Mouse (Mus musculus) ES-E14 (cell line): ENCODE measurements around the gene Zbtb40.

ENCODE experiments used
- CHD2 ChIP-seq: IDR thresholded peaks from 2 replicates; pipeline ENCODE4 v1.6.1; 2014; ENCODE audit warnings: mild to moderate bottlenecking, low read depth, low read length, inconsistent platforms
- HCFC1 ChIP-seq: IDR thresholded peaks from 2 replicates; pipeline ENCODE4 v1.6.1; 2012; ENCODE audit warnings: low read length, inconsistent platforms, borderline replicate concordance; ENCODE audit not compliant: insufficient read depth
- MAFK ChIP-seq: IDR thresholded peaks from 2 replicates; pipeline ENCODE4 v1.6.1; 2014; ENCODE audit warnings: mild to moderate bottlenecking, low read depth, low read length, inconsistent platforms; ENCODE audit not compliant: insufficient read depth
- ZC3H11A ChIP-seq: IDR thresholded peaks from 2 replicates; pipeline ENCODE4 v1.6.1; 2012; ENCODE audit warnings: low read depth, mild to moderate bottlenecking, inconsistent platforms, low read length, borderline replicate concordance
- ZNF384 ChIP-seq: IDR thresholded peaks from 2 replicates; pipeline ENCODE4 v1.6.1; 2012; ENCODE audit warnings: low read depth, low read length, inconsistent platforms

- TF ChIP-seq HCFC1 (no peak), ZNF384 (no peak), ZC3H11A (no peak), CHD2 (no peak), MAFK (no peak)
Observed at GRCm38 (mm10) chr4:136998371-136998770, 50.2 kb downstream of the Zbtb40 start.
